Mouse (Mus musculus) megakaryocyte, embryonic 14.5 days (primary cell): ENCODE measurements around the gene Atf6. TPM values are rescaled to one million over a fixed set of nuclear protein-coding genes. Genes with fewer than 3 reads are reported as not detected.

Experiments
- H3K27me3 ChIP-seq: replicated peaks from 2 replicates; pipeline ENCODE3; 2012; ENCODE audit warnings: inconsistent platforms
- H3K36me3 ChIP-seq: replicated peaks from 2 replicates; pipeline ENCODE3; 2012; ENCODE audit warnings: low read length, inconsistent platforms, mixed read lengths
- H3K4me1 ChIP-seq: 2 replicates; pipeline ENCODE4 v1.6.1; 2012; ENCODE audit warnings: inconsistent platforms
- H3K4me3 ChIP-seq: replicated peaks from 2 replicates; pipeline ENCODE3; 2012; ENCODE audit warnings: moderate library complexity, mild to moderate bottlenecking, inconsistent platforms
- H3K9me3 ChIP-seq: 2 replicates; pipeline ENCODE4 v1.6.1; 2012; ENCODE audit warnings: inconsistent platforms
- FLI1 ChIP-seq: IDR thresholded peaks from 2 replicates; pipeline ENCODE4 v1.6.1; 2012; ENCODE audit warnings: low read length, inconsistent platforms, mixed read lengths
- GATA1 ChIP-seq: IDR thresholded peaks from 3 replicates; pipeline ENCODE4 v1.6.1; 2012; ENCODE audit warnings: mixed read lengths, low read length, inconsistent platforms, borderline replicate concordance
- polyA plus RNA-seq: library from polyadenylated mRNA; stranded (reverse); fragments of >175 nt; gene quantifications from 2 replicates; pipeline ENCODE4 v1.2.3, GENCODE M21; 2012; ENCODE audit warnings: low replicate concordance; ENCODE audit not compliant: insufficient read depth

The Atf6 gene
- polyA plus RNA-seq, 1 experiment = 4.8 TPM

GRCm38 (mm10) chr1:170866992-170867690 lies 430 bp downstream of the Atf6 start:
- H3K27me3 ChIP-seq = no peaks in the 10 kb centered on the region
- H3K4me3 ChIP-seq = peak overlapping the region; percentile 95
- H3K36me3 ChIP-seq = peaks cover 22% of the 10 kb centered on the region
- TF ChIP-seq GATA1 = no peak
- TF ChIP-seq FLI1 = no peak
- H3K4me1 ChIP-seq = peaks cover 47% of the 10 kb centered on the region
- no peaks in the 10 kb centered on the region for H3K9me3 ChIP-seq

DNA sequence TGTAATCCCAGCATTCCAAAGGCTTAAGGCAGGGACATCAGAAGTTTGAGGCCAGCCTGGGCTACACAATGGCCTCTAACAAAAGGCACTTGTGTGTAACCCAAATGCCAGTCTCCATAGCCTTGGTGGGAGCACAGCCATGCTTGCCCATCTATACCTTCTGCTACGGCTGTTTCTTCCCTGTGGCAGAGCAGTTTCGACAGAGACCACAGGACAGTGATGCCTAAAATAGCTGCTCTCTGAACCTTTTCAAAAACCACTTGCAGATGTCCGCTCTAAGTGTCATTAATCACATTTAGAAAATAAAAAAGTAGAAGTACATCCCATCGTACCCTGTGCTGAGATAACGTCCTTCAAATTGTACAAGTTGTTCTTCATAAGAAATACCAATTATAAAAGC lies 2.2 kb downstream of the Atf6 start:
- TF ChIP-seq FLI1 (no peak), GATA1 (no peak)
- peaks cover 27% of the 10 kb centered on the region for H3K36me3 ChIP-seq
- peak overlapping the region; percentile 95 for H3K4me3 ChIP-seq
- H3K27me3 ChIP-seq = no peaks in the 10 kb centered on the region
- no peaks in the 10 kb centered on the region for H3K9me3 ChIP-seq
- peaks cover 61% of the 10 kb centered on the region for H3K4me1 ChIP-seq

DNA sequence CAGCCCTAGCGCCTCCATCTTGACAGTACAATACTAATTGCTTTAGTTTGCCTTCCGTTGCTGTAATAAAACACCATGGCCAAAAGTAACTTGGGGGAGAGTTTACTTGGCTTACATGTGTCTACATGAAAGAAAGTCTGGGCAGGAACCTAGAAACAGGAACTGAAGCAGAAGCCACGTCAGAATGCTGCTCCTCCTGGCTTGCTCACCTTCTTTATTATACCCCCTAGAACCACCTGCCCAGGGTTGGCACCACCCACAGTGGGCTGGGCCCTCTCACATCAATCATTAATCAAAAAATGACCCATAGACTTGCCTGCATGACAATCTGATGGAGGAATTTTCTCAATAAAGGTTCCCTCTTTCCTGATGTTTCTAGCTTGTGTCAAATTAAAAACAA lies 2.8 kb downstream of the Atf6 start:
- TF ChIP-seq FLI1 (no peak), GATA1 (no peak)
- Histone ChIP-seq H3K27me3 (no peaks in the 10 kb centered on the region), H3K36me3 (peaks cover 24% of the 10 kb centered on the region), H3K4me1 (peaks cover 65% of the 10 kb centered on the region), H3K9me3 (no peaks in the 10 kb centered on the region), H3K4me3 (peak overlapping the region; percentile 95)

GRCm38 (mm10) chr1:170864234-170864633 lies 3.3 kb downstream of the Atf6 start:
- TF ChIP-seq FLI1 = no peak
- Histone ChIP-seq H3K4me1 (peaks cover 67% of the 10 kb centered on the region), H3K36me3 (peaks cover 29% of the 10 kb centered on the region), H3K9me3 (no peaks in the 10 kb centered on the region), H3K27me3 (no peaks in the 10 kb centered on the region), H3K4me3 (peak overlapping the region; percentile 89)

DNA sequence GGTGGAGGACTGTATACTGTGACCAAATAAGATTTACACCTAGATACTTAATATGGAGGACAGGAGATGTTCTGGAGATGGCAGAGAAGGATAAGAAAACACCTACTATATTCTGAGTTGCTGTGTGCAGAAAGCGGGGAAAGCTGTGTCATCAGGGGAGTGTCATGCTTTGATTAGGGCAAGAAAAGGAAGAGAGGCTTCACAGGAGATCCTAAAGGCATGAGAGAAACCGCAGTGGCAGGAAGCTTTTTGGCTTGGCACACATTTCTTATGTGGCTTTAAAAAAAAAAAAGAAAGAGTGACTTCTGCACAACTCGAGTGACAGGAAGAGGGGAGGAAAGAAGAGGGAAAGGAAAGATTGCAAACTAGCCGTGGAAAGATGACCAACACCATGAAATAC lies 4.5 kb downstream of the Atf6 start:
- H3K36me3 ChIP-seq = peaks cover 31% of the 10 kb centered on the region
- no peaks in the 10 kb centered on the region for H3K9me3 ChIP-seq
- TF ChIP-seq FLI1 (no peak), GATA1 (no peak)
- peak overlapping the region; percentile 89 for H3K4me3 ChIP-seq
- peaks cover 74% of the 10 kb centered on the region for H3K4me1 ChIP-seq
- H3K27me3 ChIP-seq = no peaks in the 10 kb centered on the region

GRCm38 (mm10) chr1:170862435-170862717 lies 5.2 kb downstream of the Atf6 start:
- Histone ChIP-seq H3K4me1 (peaks cover 81% of the 10 kb centered on the region), H3K27me3 (no peaks in the 10 kb centered on the region), H3K36me3 (peaks cover 31% of the 10 kb centered on the region), H3K4me3 (peak overlapping the region; percentile 89), H3K9me3 (no peaks in the 10 kb centered on the region)
- no peak for TF ChIP-seq GATA1
- TF ChIP-seq FLI1 = no peak

DNA sequence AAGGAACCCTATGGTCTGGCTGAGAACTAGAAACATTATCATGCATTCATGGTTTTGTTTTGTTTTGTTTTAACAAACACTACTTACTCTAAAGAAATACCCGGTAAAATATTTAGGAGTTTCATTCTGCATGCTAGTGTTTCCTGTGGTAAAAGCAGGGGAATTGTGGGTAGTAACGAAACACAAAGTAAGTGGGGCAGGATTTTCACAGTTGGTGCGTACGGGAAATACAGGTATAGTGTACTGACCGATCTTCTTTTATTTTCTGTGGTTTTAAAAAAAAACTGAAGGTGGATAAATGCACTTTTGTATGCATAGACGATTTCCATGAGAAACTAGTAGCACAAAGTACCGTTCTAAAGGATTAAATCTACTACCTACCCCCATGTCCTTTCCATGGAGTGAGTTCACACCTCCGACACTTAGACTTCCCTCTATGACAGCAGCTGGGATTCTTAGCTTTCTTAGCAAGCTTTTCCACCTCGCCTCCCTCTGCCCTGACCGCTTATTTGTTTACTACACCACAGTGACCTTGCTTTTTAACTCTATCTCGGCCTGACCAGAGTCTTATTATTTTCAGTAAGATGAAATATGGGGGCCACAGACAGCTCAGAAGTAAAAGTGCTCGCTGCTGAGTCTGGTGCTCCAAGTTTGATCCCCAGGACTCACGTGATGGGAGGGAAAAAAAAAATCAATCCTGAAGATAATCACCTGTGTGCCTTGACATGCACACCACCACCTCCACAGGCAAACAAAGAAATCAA lies 5.7 kb downstream of the Atf6 start:
- Histone ChIP-seq H3K4me3 (peak overlapping the region; percentile 89), H3K27me3 (no peaks in the 10 kb centered on the region), H3K9me3 (no peaks in the 10 kb centered on the region), H3K36me3 (peaks cover 31% of the 10 kb centered on the region), H3K4me1 (peaks cover 86% of the 10 kb centered on the region)
- TF ChIP-seq GATA1 (no peak), FLI1 (no peak)

DNA sequence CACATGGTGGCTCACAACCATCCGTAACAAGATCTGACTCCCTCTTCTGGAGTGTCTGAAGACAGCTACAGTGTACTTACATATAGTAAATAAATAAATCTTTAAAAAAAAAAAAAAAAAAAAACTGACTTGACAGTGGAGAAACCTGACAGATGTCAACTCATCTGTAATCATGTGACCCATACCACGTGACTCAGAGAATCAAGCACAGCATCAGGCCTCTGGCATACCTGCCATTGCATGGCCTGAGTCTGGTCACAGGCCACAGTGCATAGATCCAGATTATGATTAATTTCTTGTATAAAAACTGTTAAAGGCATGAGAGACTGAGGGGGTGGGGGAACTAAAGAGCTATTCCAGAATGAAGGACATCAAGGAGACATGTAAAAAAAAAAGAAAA lies 8.7 kb downstream of the Atf6 start:
- Histone ChIP-seq H3K9me3 (no peaks in the 10 kb centered on the region), H3K27me3 (no peaks in the 10 kb centered on the region), H3K36me3 (peaks cover 43% of the 10 kb centered on the region), H3K4me3 (peak overlapping the region; percentile 67), H3K4me1 (peaks cover 94% of the 10 kb centered on the region)
- TF ChIP-seq GATA1 (no peak), FLI1 (no peak)

DNA sequence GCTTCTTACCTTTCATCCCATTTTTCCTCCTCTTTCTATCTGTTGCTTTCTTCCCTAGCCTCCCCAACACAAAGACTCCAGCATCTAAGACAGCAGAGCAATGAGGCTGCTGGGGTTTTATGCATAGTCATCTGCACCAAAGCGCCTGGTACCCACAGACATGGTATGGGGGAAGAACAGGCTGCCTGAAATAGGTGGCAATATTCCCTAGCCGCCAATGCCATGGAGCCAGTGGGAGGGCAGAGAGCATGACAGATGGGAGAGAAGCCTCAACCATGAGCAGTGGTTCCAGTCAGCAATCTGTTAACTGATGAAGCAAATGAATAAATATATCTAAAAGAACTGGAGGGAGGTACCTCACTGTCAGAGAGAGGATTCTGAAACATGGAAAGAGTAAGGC lies 10.2 kb downstream of the Atf6 start:
- Histone ChIP-seq H3K4me3 (peak overlapping the region; percentile 84), H3K27me3 (no peaks in the 10 kb centered on the region), H3K36me3 (peaks cover 49% of the 10 kb centered on the region), H3K9me3 (no peaks in the 10 kb centered on the region), H3K4me1 (peaks cover 92% of the 10 kb centered on the region)
- TF ChIP-seq GATA1 (no peak), FLI1 (no peak)

- H3K4me3 ChIP-seq = peak overlapping the region; percentile 84
- peaks cover 89% of the 10 kb centered on the region for H3K4me1 ChIP-seq
- H3K27me3 ChIP-seq = no peaks in the 10 kb centered on the region
- TF ChIP-seq GATA1 = no peak
- TF ChIP-seq FLI1 = no peak
- peaks cover 54% of the 10 kb centered on the region for H3K36me3 ChIP-seq
- H3K9me3 ChIP-seq = no peaks in the 10 kb centered on the region
Measured at GRCm38 (mm10) chr1:170855056-170855760, 12.4 kb downstream of the Atf6 start.
